Mouse (Mus musculus) lung, embryonic 14.5 days (tissue): ENCODE data around the gene Rab22a. TPM values are rescaled to one million over a fixed set of nuclear protein-coding genes. Genes with fewer than 3 reads are reported as not detected.

Source experiments
- ATAC-seq: fragments of 200-750 bp; cut with Nextera tagmentation; 2 replicates; pipeline ENCODE4 v1.8.0; 2017; ENCODE audit warnings: mild to moderate bottlenecking, moderate TSS enrichment, moderate library complexity; ENCODE audit not compliant: insufficient read depth
- DNase-seq: peaks from one replicate; pipeline ENCODE4 v3.0.0-alpha.2; 2015
- H3K27ac ChIP-seq: fragments of 300-500 bp; sonication (generic); 2 replicates; pipeline ENCODE4 v1.5.1; 2014; ENCODE audit warnings: low read depth, mild to moderate bottlenecking, moderate library complexity
- H3K27me3 ChIP-seq: fragments of 300-500 bp; sonication (generic); 2 replicates; pipeline ENCODE4 v1.6.1; 2014; ENCODE audit warnings: low read length, control low read depth; ENCODE audit not compliant: insufficient read depth
- H3K36me3 ChIP-seq: fragments of 300-500 bp; sonication (generic); 2 replicates; pipeline ENCODE4 v1.6.1; 2014; ENCODE audit warnings: control low read depth; ENCODE audit not compliant: insufficient read depth
- H3K4me1 ChIP-seq: fragments of 300-500 bp; sonication (generic); 2 replicates; pipeline ENCODE4 v1.6.1; 2014; ENCODE audit warnings: antibody characterized with exemption, control low read depth; ENCODE audit not compliant: insufficient read depth
- H3K4me2 ChIP-seq: fragments of 300-500 bp; sonication (generic); 2 replicates; pipeline ENCODE4 v1.6.1; 2014; ENCODE audit warnings: mild to moderate bottlenecking
- H3K4me3 ChIP-seq: fragments of 300-500 bp; sonication (generic); 2 replicates; pipeline ENCODE4 v1.5.1; 2014; ENCODE audit warnings: low read depth, low read length
- H3K9ac ChIP-seq: fragments of 300-500 bp; sonication (generic); 2 replicates; pipeline ENCODE4 v1.6.1; 2014
- H3K9me3 ChIP-seq: fragments of 300-500 bp; sonication (generic); 2 replicates; pipeline ENCODE4 v1.6.1; 2016; ENCODE audit warnings: low read depth, low read length, control low read depth
- CTCF ChIP-seq: IDR thresholded peaks from 2 replicates; pipeline ENCODE4 v1.5.1; 2016; ENCODE audit warnings: antibody characterized with exemption, low read depth
- WGBS: fragments of 180-500 bp; shearing (Covaris S2); extraction: QIAGEN DNeasy Blood & Tissue Kit; methylation state at CpG from one replicate; pipeline ENCODE4 v1.1.7; 2014; 5-methylcytosine and 5-hydroxymethylcytosine counted together
- polyA plus RNA-seq: library from polyadenylated mRNA; unstranded; fragments of >200 nt; fragmentation: Nextera tagmentation; extraction: Ambion mirVana; gene quantifications from 2 replicates; pipeline ENCODE4 v1.2.1, GENCODE M21; 2014

The Rab22a gene
- polyA plus RNA-seq, 1 experiment from 2014 or later: 34.7 TPM

DNA sequence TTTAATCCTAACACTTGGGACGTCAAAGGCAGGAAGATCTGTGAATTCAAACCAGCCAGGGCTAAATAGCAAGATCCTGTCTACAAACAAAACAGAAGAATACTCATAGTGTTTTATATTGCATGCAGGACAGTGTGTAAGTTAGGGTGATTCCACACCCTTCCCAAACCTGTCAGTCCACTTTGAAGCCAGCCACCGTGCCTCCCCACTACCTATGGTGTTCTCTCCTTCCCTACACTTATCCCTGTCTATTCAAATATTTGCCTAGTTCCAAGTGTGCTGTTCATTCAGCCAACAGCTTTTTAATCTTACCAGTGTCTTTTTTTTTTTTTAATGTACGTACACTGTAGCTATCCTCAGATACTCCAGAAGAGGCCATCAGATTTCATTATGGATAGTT is 7.3 kb downstream of the Rab22a start:
- TF ChIP-seq CTCF: no peak
- DNase-seq: no peak
- Histone ChIP-seq H3K4me2 (no peak overlapping the region), H3K9me3 (no peaks in the 10 kb centered on the region), H3K27me3 (no peaks in the 10 kb centered on the region), H3K36me3 (peaks cover 47% of the 10 kb centered on the region), H3K27ac (no peak overlapping the region), H3K9ac (no peak overlapping the region), H3K4me3 (no peak overlapping the region), H3K4me1 (no peaks in the 10 kb centered on the region)
- WGBS: 57% methylated on average over 3 of the region's 3 CpGs
- no peak for ATAC-seq

DNA sequence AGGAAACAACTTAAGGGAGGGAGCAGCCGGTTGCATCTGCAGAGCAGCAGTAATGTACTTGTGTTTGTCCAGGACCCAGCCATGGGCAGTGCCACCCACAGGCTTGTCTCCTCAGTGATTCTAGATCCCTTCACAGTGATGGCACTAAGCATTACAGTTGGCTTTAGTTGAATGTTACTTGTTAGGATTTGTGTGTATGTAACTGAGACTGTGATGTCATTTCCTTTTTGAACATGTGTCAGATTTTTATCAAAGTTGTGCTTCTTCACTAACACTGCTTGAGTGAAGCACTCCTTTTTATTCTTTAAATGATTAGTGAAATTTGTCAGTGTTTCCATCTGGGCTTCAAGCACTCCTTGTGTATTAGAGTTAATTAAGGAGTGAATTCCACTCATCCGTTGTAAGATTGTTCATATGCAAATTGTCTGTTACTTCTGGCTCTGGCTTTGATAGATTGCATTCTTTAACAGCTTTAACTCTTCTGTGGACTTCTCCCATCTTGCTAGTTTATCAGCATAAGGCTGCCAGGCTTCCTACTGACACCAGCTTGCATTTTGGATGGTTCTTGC is 12.9 kb downstream of the Rab22a start:
- no peak for TF ChIP-seq CTCF
- no peak overlapping the region for H3K4me3 ChIP-seq
- no peak overlapping the region for H3K27ac ChIP-seq
- H3K27me3 ChIP-seq: no peaks in the 10 kb centered on the region
- H3K9ac ChIP-seq: no peak overlapping the region
- no peak for DNase-seq
- no peaks in the 10 kb centered on the region for H3K4me1 ChIP-seq
- 0 out of 2 replicates have a peak, but pooled peaks cover 16% of the 10 kb centered on the region for H3K36me3 ChIP-seq
- H3K4me2 ChIP-seq: no peak overlapping the region
- H3K9me3 ChIP-seq: no peaks in the 10 kb centered on the region
- ATAC-seq: no peak
- WGBS: 62% methylated on average over 2 of the region's 2 CpGs

DNA sequence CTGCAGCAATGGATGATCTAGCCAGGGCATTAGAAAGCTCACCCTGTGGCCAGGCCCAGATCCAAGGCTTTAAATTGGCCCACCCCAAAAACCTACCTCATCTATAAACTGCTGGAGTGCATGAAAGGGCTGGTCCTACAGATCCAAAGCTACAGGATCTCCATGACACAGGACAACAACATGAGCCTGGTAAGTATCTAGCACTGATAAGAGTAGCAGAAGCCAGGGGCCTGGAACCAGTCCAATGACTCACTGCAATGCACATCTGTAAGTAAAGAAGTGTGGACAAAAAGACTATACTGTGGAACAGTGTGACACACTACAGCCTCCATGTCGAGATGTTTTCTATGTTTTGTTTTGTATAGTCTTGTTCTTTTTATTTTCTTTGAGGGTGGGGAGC is 13.9 kb downstream of the Rab22a start:
- TF ChIP-seq CTCF: no peak
- WGBS: 79% methylated on average over 1 of the region's 1 CpGs
- no peak overlapping the region for H3K9ac ChIP-seq
- ATAC-seq (no peak), DNase-seq (no peak)
- no peak overlapping the region for H3K4me3 ChIP-seq
- H3K27ac ChIP-seq: no peak overlapping the region
- H3K27me3 ChIP-seq: no peaks in the 10 kb centered on the region
- 0 out of 2 replicates have a peak, but pooled peaks cover 13% of the 10 kb centered on the region for H3K36me3 ChIP-seq
- H3K4me1 ChIP-seq: no peaks in the 10 kb centered on the region
- H3K9me3 ChIP-seq: no peaks in the 10 kb centered on the region
- no peak overlapping the region for H3K4me2 ChIP-seq

DNA sequence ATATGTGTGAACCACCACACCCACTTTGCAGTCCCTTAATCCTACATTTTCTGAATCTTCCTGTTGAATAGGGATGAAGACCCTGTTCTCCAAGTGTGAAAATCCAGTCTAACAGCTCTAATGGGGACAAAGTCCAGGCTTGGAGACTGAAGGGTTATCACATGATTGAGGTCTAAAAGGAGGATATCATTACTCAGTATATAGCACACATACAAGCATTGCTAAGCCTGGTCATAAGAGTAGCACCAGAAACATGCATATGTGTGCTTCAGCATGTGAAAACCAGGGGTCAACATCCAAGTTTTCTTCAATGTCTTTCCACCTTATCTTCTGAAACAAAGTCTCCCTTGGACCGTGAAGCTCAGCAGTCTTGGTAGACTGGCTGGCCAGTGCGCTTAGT is 19.0 kb downstream of the Rab22a start:
- no peaks in the 10 kb centered on the region for H3K27me3 ChIP-seq
- H3K4me3 ChIP-seq: no peak overlapping the region
- ATAC-seq (no peak), DNase-seq (no peak)
- TF ChIP-seq CTCF: no peak
- H3K9me3 ChIP-seq: no peaks in the 10 kb centered on the region
- H3K9ac ChIP-seq: no peak overlapping the region
- H3K4me2 ChIP-seq: no peak overlapping the region
- H3K36me3 ChIP-seq: 0 out of 2 replicates have a peak, but pooled peaks cover 16% of the 10 kb centered on the region
- 86% methylated on average over 2 of the region's 2 CpGs for WGBS
- H3K27ac ChIP-seq: no peak overlapping the region
- H3K4me1 ChIP-seq: no peaks in the 10 kb centered on the region

DNA sequence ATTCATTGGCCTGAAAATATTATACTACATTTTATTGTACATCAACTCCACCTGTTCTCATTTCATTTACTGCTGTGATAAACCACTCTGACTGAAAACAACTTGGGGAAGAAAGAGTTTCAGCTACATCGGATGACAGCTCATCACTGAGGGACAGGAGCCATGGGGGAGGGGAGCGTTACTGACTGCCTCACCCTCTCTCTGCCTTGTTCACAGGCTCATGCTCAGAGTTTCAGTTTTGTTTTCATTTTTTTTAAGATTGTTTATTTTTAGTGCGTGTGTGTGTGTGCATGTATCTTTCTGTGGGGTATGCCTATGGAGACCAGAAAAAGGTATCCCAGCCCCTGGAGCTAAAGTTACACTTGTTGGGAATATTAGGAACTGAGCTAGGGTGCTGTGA is 19.7 kb downstream of the Rab22a start:
- DNase-seq: peak; percentile 25
- 37% methylated on average over 3 of the region's 3 CpGs for WGBS

DNA sequence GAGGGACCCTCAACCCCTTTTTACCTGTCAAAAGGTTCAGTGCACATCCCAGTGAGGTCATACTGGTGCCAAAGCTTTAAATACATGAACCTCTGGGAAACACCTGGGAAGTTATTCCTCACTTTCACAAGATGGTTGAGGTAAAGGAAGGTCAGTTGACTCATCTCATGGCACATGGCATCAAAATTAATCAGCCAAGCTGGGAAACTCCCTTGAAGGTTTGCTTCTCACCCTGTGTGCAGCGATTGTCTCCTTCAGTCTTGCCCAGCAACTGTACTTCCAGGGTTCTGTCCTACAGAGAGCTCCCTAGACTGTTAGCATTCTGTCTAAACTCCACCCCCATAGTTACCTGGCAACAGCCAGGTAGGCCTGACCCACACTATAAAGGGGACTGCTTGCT is 20.6 kb downstream of the Rab22a start:
- WGBS: 54% methylated on average over 1 of the region's 1 CpGs
- Histone ChIP-seq H3K27ac (no peak overlapping the region), H3K9ac (no peak overlapping the region), H3K4me3 (no peak overlapping the region), H3K4me2 (no peak overlapping the region), H3K4me1 (no peaks in the 10 kb centered on the region), H3K27me3 (no peaks in the 10 kb centered on the region), H3K36me3 (0 out of 2 replicates have a peak, but pooled peaks cover 6% of the 10 kb centered on the region), H3K9me3 (no peaks in the 10 kb centered on the region)
- ATAC-seq: no peak
- no peak for TF ChIP-seq CTCF
- no peak for DNase-seq

More for the DNA sequence above, 19.7 kb downstream of the Rab22a start:
- no peak overlapping the region for H3K4me2 ChIP-seq
- H3K27me3 ChIP-seq: no peaks in the 10 kb centered on the region
- no peaks in the 10 kb centered on the region for H3K9me3 ChIP-seq
- H3K4me1 ChIP-seq: no peaks in the 10 kb centered on the region
- no peak for TF ChIP-seq CTCF
- H3K36me3 ChIP-seq: 0 out of 2 replicates have a peak, but pooled peaks cover 9% of the 10 kb centered on the region
- no peak for ATAC-seq
- no peak overlapping the region for H3K9ac ChIP-seq
- no peak overlapping the region for H3K27ac ChIP-seq
- H3K4me3 ChIP-seq: no peak overlapping the region

DNA sequence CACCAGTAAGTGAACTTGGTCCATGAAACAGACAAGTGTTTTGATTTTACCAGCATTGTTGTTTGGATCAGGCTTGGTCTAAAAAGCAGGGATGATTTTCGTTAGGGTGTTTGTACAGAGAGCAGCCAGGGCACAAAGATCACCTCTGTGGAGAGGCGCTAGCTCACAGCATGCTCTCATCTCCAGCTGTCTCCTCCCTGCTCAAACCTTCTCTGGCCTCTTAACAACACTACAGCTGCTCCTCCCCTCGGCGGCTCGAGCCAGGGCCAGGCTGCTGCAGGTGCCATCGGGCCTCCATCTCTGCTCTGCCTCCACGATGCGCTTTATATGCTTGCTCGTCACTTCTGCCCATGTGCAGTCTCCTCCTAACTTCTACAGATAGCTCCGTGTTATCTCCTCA is 23.2 kb downstream of the Rab22a start:
- Histone ChIP-seq H3K27ac (no peak overlapping the region), H3K4me3 (no peak overlapping the region), H3K36me3 (0 out of 2 replicates have a peak, but pooled peaks cover 6% of the 10 kb centered on the region), H3K27me3 (no peaks in the 10 kb centered on the region), H3K4me2 (no peak overlapping the region), H3K4me1 (no peaks in the 10 kb centered on the region), H3K9ac (no peak overlapping the region), H3K9me3 (no peaks in the 10 kb centered on the region)
- WGBS: 46% methylated on average over 10 of the region's 10 CpGs
- ATAC-seq (no peak), DNase-seq (no peak)
- no peak for TF ChIP-seq CTCF
